Mouse (Mus musculus): Measurements from ENCODE around the gene Ino80d.

DNA sequence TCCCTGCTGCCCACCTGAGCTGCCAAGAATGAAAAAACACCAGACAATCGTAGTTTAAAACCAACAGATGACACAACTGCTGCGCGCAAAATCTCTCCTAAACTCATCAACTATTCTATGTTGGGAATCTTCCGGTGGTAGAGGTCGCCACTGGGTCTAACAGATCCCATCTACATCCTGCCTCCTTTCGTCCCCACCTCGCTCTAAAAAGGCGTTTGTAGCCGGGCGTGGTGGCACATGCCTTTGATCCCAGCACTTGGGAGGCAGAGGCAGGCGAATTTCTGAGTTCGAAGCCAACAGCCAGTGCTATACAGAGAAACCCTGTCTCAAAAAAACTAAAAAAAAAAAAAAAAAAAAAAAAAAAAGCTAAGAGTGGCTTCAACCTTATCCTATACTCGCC is 25.8 kb upstream of the Ino80d start:
- TF ChIP-seq CTCF (IDR thresholded peaks at IDR 0.05; ENCODE audit: low read depth, low read length) (no peak), GATA1 (IDR thresholded peaks at IDR 0.05; ENCODE audit: borderline replicate concordance, low read length) (no peak), GATA2 (IDR thresholded peaks at IDR 0.05; ENCODE audit: borderline replicate concordance, low read depth, low read length) (no peak), POLR2AphosphoS5 (IDR thresholded peaks at IDR 0.05; ENCODE audit: insufficient replicate concordance, low read depth, low read length) (no peak), TAL1 (conservative IDR thresholded peaks at IDR 0.05; ENCODE audit: low read depth, low read length) (no peak)
